Mouse (Mus musculus): ENCODE measurements around the gene Fam19a5. TPM values are rescaled to one million over a fixed set of nuclear protein-coding genes. Genes with fewer than 3 reads are reported as not detected.

Gene Fam19a5
- polyA plus RNA-seq (2015; fragmentation: Nextera tagmentation; extraction: Ambion mirVana), result 0.07 and 0.10 TPM in 2 replicates

DNA sequence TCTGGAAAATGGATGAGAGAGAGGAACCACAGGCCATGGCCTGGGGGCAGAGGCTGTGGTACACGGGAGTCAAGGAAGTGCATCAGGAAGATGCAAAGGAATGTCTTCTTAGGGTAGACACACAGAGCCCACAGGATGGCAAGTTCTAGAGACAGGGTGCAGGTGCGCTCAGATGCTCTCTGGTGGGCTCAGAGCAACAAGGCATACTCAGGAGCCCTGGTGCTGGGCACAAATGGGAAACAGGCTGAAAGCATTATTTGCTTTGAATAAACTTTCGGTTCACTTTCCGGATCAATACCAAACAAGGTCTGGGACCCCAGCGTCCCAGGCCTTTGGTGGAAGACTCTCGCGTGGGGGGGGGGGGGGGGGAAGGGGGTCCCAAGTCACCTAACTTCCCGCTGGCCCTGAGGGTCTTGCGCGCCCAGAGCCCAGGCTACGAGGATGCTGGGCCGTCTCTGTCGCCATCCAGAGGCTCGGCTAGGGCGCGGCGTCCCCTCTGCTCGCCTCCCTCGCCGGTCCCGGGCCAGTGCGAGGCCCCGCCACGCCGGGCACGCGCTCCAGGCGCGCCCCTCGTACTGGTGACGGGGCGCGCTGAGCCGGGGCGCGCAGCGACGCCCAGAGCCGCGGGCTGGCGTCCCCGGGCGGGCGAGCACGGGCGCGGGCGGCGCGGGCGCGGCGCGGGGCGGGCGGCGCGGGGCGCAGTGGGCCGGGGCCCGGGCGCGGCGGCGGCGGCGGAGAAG is at the start of gene Fam19a5:
Fam19a5 (plus strand) TSS at position 701 of the 740 bp plus-strand sequence.
- Histone ChIP-seq H3K9ac (no peak within 1 kb of the TSS), H3K4me2 (peak within 1 kb of the TSS; percentile 47), H3K27me3 (peaks cover 54% of the 10 kb centered on the region), H3K4me1 (replicated peaks) (no peaks in the 10 kb centered on the region), H3K4me3 (replicated peaks) (peak within 1 kb of the TSS; percentile 29), H3K36me3 (no peaks in the 10 kb centered on the region), H3K9me3 (replicated peaks) (no peaks in the 10 kb centered on the region), H3K27ac (no peak within 1 kb of the TSS)
- DNase-seq, result no peak
- no peak for ATAC-seq (ENCODE audit: low read depth)
- WGBS (ENCODE audit: insufficient replicate concordance), result 4% methylated on average over 33 of the region's 67 CpGs

DNA sequence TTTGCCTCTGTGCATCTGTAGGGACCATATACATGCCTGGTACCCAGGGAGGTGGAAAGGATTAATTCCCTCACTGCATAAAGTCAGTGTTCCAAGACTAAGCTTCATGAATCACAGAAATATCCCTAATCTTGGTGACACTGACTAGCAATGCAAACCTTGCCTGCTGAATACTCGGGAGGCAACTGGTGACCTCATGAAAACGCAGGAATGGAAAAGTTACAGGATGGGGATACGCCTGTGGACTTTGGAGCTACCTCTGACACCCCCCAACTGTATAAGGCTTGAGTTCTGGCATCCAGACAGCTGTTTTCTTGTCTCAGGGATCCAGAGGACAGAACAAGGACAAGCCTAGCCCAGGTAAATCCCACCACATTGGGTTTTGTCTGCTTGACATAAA is 42.4 kb upstream of the Fam19a5 start:
- Histone ChIP-seq H3K27ac (no peak overlapping the region), H3K36me3 (no peaks in the 10 kb centered on the region), H3K4me2 (no peak overlapping the region), H3K9me3 (replicated peaks) (peaks cover 19% of the 10 kb centered on the region), H3K4me1 (replicated peaks) (no peaks in the 10 kb centered on the region), H3K27me3 (no peaks in the 10 kb centered on the region), H3K4me3 (replicated peaks) (no peak overlapping the region), H3K9ac (no peak overlapping the region)
- ATAC-seq (ENCODE audit: low read depth) (no peak), DNase-seq (no peak)
- 44% methylated on average over 3 of the region's 3 CpGs for WGBS (ENCODE audit: insufficient replicate concordance)

DNA sequence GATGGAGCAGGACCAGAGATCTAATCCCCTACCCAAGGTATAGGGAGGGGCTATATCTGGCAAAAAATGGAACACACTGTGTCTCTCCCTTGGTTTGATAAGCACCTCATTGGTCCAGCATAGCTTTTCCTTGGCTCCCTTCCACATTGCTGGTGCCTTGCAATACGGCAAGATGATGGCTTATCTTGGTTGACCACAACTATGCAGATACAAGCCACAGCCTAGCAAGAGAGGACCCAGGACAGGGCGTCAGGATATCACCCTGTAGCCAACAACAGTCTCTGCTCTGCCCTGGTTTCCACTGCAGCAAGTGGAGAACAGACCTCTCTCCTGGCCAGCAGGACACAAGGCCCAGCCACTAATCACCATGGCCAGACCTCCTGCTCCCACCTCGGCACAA is 36.8 kb upstream of the Fam19a5 start:
- Histone ChIP-seq H3K27me3 (no peaks in the 10 kb centered on the region), H3K9ac (no peak overlapping the region), H3K9me3 (replicated peaks) (peaks cover 9% of the 10 kb centered on the region), H3K4me1 (replicated peaks) (no peaks in the 10 kb centered on the region), H3K36me3 (no peaks in the 10 kb centered on the region), H3K4me3 (replicated peaks) (no peak overlapping the region), H3K27ac (no peak overlapping the region), H3K4me2 (no peak overlapping the region)
- ATAC-seq (ENCODE audit: low read depth) (no peak), DNase-seq (no peak)
- WGBS (ENCODE audit: insufficient replicate concordance), result 30% methylated on average over 3 of the region's 3 CpGs

DNA sequence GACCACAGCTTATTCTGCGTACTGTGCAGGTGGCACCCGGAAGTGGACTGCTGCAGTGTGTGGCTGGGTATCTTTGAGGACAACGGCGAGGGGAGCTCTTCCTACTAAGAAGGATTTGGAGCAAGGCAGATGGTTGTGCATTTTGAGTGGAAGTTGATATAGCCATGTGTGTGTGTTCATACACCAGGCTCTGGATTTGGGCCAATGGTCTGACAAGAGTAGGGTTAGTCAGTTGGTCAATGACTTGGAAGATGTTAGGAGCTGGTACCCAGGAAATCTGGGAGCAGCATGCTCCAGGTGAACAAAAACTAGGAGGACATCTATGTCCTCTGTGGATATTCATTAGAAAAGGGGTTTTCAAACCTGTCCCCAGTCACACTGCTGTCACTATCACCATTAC is 33.2 kb upstream of the Fam19a5 start:
- WGBS (ENCODE audit: insufficient replicate concordance), result 71% methylated on average over 4 of the region's 4 CpGs
- ATAC-seq (ENCODE audit: low read depth), result no peak
- no peaks in the 10 kb centered on the region for H3K36me3 ChIP-seq
- H3K4me2 ChIP-seq, result no peak overlapping the region
- H3K4me1 ChIP-seq (replicated peaks), result no peaks in the 10 kb centered on the region
- no peak for DNase-seq
- peaks cover 5% of the 10 kb centered on the region; the same call in 1 of the 2 replicates for H3K9me3 ChIP-seq (replicated peaks)
- H3K27ac ChIP-seq, result no peak overlapping the region
- H3K27me3 ChIP-seq, result no peaks in the 10 kb centered on the region
- H3K9ac ChIP-seq, result no peak overlapping the region
- H3K4me3 ChIP-seq (replicated peaks), result no peak overlapping the region

DNA sequence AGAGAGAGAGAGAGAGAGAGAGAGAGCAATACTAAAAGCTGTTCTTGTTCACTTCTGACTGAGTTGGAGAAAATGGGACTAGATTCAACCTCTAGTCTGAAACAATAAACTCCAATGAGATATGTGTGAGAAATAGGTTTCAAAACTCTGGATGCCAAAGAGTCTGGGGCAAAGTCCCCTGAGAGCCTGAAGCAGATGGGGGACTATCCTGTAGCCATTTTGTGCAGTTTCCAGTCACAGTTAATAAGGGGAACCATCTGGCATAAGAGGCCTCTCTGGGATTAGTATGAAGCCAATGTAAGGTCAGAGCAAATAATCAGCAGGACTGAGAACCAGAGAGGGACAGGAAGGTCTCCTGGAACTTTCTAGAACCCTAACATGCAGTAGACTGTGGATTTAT is 25.9 kb upstream of the Fam19a5 start:
- H3K9me3 ChIP-seq (replicated peaks), result peaks cover 17% of the 10 kb centered on the region; the same call in 1 of the 2 replicates
- H3K4me2 ChIP-seq, result no peak overlapping the region
- ATAC-seq (ENCODE audit: low read depth) (no peak), DNase-seq (no peak)
- no peak overlapping the region for H3K9ac ChIP-seq
- no peaks in the 10 kb centered on the region for H3K4me1 ChIP-seq (replicated peaks)
- H3K36me3 ChIP-seq, result no peaks in the 10 kb centered on the region
- H3K27ac ChIP-seq, result no peak overlapping the region
- no peak overlapping the region for H3K4me3 ChIP-seq (replicated peaks)
- H3K27me3 ChIP-seq, result no peaks in the 10 kb centered on the region

DNA sequence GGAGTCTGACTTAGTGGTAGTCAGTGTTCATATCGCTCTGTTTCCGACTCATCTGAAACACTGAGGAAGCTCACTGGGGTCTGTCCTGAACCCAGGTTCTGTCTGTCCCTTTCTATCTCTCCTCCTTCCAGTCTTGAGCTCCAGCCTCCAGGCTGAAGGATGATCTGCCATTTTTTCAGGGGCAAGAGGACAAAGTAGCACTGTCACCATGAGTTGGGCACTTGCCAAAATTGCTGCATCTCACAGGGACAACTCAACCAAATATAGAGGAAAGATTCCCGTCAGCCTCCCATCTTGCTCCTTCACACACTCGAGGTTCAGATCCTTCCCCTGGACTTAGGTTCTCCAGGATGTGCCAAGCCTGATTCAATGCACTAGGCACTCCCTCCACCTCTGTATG is 14.8 kb upstream of the Fam19a5 start:
- WGBS (ENCODE audit: insufficient replicate concordance), result 69% methylated on average over 4 of the region's 4 CpGs
- DNase-seq (no peak), ATAC-seq (ENCODE audit: low read depth) (no peak)
- Histone ChIP-seq H3K9ac (no peak overlapping the region), H3K27me3 (no peaks in the 10 kb centered on the region), H3K9me3 (replicated peaks) (0 out of 2 replicates have a peak, but pooled peaks cover 7% of the 10 kb centered on the region), H3K4me3 (replicated peaks) (no peak overlapping the region), H3K27ac (no peak overlapping the region), H3K36me3 (no peaks in the 10 kb centered on the region), H3K4me2 (no peak overlapping the region), H3K4me1 (replicated peaks) (no peaks in the 10 kb centered on the region)

DNA sequence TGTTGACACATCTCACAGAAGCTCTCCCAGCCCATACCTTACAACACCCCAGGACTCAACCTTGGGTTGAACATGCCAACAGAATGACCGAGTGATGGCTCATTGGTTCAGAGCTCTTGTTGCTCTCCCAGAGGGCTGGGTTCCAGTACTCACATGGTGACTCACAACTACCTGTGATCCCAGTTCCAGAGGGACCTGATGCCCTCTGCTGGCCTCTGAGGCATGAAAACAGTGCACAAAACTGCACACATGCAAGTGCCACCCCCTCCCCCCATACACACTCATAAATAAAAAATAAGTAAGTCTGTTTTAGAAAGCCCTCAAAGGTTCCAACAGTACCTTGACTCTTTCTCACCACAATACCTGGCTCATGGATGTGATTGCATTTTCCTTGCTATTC is 2.4 kb upstream of the Fam19a5 start:
- Histone ChIP-seq H3K27me3 (peaks cover 46% of the 10 kb centered on the region), H3K4me1 (replicated peaks) (no peaks in the 10 kb centered on the region), H3K4me2 (no peak overlapping the region), H3K36me3 (no peaks in the 10 kb centered on the region), H3K9ac (no peak overlapping the region), H3K4me3 (replicated peaks) (no peak overlapping the region), H3K27ac (no peak overlapping the region), H3K9me3 (replicated peaks) (peaks cover under 1% of the 10 kb centered on the region; the same call in 1 of the 2 replicates)
- DNase-seq (no peak), ATAC-seq (ENCODE audit: low read depth) (no peak)
- WGBS (ENCODE audit: insufficient replicate concordance), result 40% methylated on average over 1 of the region's 1 CpGs

DNA sequence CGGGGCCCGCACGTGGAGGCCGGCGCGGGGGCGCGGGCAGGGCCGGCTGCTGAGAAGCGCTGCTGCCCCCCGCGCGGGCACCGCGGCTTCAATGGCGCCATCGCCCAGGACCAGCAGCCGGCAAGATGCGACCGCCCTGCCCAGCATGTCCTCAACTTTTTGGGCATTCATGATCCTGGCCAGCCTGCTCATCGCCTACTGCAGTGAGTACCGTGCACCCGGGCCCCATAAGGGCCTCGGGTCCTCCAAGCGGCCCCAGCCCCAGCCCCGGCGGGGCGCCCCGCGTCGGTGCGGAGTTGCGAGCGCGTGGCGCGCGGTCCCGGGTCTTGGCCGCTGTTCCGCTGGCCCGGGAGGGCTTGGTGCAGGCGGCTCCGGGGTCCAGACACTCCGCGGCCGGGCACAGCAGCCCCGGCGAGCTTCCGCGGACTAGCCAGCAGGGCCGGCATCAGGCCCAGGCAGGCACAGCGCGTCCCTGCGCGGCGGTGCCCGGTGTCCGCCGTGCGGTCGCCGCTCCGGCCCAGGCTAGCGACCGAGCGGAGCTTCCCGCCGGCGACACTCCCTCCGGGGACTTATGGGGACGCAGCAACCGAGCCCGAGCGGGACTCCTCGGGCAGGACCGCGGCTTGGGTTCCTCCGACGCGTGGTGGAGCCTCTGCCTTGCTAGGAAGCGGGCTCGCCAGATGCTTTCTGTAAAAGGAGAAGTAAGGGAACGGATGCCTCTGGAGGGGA is 466 bp downstream of the Fam19a5 start:
- ATAC-seq (ENCODE audit: low read depth) (0 out of 2 replicates have a peak, but pooled peaks have one; percentile 47), DNase-seq (no peak)
- H3K27me3 ChIP-seq, result peaks cover 56% of the 10 kb centered on the region

DNA sequence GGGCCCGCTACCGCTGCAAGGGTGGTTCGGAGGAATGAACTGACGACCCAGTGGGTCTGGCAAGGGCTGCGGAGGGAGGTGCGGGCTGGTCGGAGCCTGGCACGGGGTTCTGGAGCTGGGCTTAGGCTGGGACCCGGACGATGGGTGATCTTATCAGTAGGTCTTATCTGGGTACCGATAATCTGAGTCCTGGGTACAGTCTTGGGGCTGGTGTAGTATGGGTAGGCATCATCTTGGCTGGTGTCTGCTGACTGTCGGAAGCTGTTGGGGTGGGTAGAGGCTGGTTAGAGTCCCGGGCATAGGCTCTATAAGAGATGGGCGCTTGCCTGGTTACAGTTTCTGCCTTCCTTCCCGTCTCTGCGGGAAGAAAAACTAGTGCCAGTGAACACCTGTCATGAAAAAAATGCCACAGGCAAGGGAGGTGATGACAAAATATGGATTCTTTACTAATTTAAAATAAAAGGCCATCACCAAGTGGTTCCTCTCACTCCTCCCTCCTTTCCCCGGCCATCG is 1.1 kb downstream of the Fam19a5 start:
- Histone ChIP-seq H3K9ac (no peak overlapping the region), H3K27ac (no peak overlapping the region), H3K9me3 (replicated peaks) (no peaks in the 10 kb centered on the region), H3K4me1 (replicated peaks) (no peaks in the 10 kb centered on the region), H3K27me3 (peaks cover 56% of the 10 kb centered on the region), H3K4me2 (peak overlapping the region; percentile 47), H3K4me3 (replicated peaks) (no peak overlapping the region), H3K36me3 (no peaks in the 10 kb centered on the region)
- ATAC-seq (ENCODE audit: low read depth), result no peak
- DNase-seq, result no peak
- 13% methylated on average over 18 of the region's 18 CpGs for whole genome bisulfite sequencing (ENCODE audit: insufficient replicate concordance)

More for the DNA sequence above, 466 bp downstream of the Fam19a5 start:
- H3K4me3 ChIP-seq (replicated peaks), result peak overlapping the region; percentile 29
- no peak overlapping the region for H3K9ac ChIP-seq
- H3K36me3 ChIP-seq, result no peaks in the 10 kb centered on the region
- no peaks in the 10 kb centered on the region for H3K9me3 ChIP-seq (replicated peaks)
- WGBS (ENCODE audit: insufficient replicate concordance), result 1% methylated on average over 75 of the region's 84 CpGs
- H3K27ac ChIP-seq, result no peak overlapping the region
- H3K4me2 ChIP-seq, result peak overlapping the region; percentile 47
- no peaks in the 10 kb centered on the region for H3K4me1 ChIP-seq (replicated peaks)

DNA sequence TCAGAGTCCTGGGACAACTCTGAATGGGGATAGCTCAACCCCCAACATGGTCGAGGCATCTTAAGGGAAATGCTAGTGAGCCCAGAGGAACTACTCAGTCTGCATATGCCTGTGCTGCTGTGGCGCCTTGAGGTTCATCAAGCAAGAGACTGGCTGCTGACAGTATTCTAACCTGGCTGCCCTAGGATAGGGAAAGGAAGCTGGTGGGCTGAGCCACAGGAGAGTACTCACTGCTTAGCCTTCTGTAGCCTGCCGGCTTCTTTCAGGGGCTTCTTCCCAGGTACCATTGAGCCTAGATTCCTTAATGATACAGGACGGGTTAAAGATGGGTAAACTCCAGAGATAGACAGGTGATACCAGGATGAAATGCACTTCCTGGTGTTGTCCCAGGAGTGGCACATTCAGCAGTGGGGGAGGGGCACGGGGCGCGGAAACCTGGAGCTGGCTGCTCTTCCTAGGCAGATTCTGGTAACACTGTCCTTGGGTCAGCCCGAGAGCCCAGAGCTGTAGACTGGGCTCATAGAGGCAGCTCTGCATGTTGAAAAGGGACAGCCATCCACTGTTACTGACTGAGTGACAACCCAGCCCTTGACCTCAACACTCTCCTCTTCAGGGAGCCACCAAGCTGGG is 1.7 kb downstream of the Fam19a5 start:
- DNase-seq (no peak), ATAC-seq (ENCODE audit: low read depth) (no peak)
- no peak overlapping the region for H3K4me2 ChIP-seq
- no peaks in the 10 kb centered on the region for H3K9me3 ChIP-seq (replicated peaks)
- peaks cover 56% of the 10 kb centered on the region for H3K27me3 ChIP-seq
- H3K36me3 ChIP-seq, result no peaks in the 10 kb centered on the region
- no peak overlapping the region for H3K4me3 ChIP-seq (replicated peaks)
- no peak overlapping the region for H3K27ac ChIP-seq
- no peak overlapping the region for H3K9ac ChIP-seq
- whole genome bisulfite sequencing (ENCODE audit: insufficient replicate concordance), result 24% methylated on average over 8 of the region's 8 CpGs
- no peaks in the 10 kb centered on the region for H3K4me1 ChIP-seq (replicated peaks)

DNA sequence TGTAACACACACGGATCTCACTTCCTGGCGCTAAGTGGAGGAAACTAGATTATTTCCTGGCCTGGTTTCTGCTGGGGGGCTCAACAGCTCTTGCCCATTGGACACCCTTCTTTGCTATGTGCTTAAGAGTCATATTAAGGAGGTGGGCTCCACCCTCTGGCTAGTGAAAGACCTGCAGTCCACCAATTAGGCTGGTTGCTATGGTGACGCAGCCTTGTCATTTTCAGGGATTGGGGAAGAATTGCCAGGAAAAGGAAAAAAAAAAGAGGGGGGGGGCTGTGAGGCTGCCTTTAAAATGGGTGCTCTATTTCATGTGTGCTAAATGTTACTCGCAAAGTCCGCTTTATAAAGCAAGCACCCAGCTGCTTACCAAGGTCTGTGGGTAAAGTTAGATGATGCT is 2.9 kb downstream of the Fam19a5 start:
- H3K4me1 ChIP-seq (replicated peaks), result no peaks in the 10 kb centered on the region
- peaks cover 54% of the 10 kb centered on the region for H3K27me3 ChIP-seq
- no peak overlapping the region for H3K4me3 ChIP-seq (replicated peaks)
- no peaks in the 10 kb centered on the region for H3K9me3 ChIP-seq (replicated peaks)
- DNase-seq, result no peak
- no peak overlapping the region for H3K4me2 ChIP-seq
- H3K36me3 ChIP-seq, result no peaks in the 10 kb centered on the region
- no peak overlapping the region for H3K9ac ChIP-seq
- no peak overlapping the region for H3K27ac ChIP-seq
- ATAC-seq (ENCODE audit: low read depth), result no peak
- 46% methylated on average over 5 of the region's 5 CpGs for WGBS (ENCODE audit: insufficient replicate concordance)

Data from liver, embryonic 13.5 days (tissue).